Mouse (Mus musculus): ENCODE results near the gene Ube2d3.
"Not testable (repeated sequence)": the region's sequence is repeated elsewhere in the genome, so short reads cannot be mapped to it uniquely, and the experiment has no call there.

Ube2d3 gene

GRCm38 (mm10) chr3:135436901-135437616 lies 890 bp upstream of the Ube2d3 start:
- ATAC-seq (ENCODE audit: insufficient number of reproducible peaks, low FRiP score, low TSS enrichment) = no peak

GRCm38 (mm10) chr3:135438531-135438912 lies 573 bp downstream of the Ube2d3 start:
- peak; percentile 54 for ATAC-seq (ENCODE audit: insufficient number of reproducible peaks, low FRiP score, low TSS enrichment)

GRCm38 (mm10) chr3:135438913-135439531 lies 1.1 kb downstream of the Ube2d3 start:
- ATAC-seq (ENCODE audit: insufficient number of reproducible peaks, low FRiP score, low TSS enrichment) = peak; percentile 57

GRCm38 (mm10) chr3:135439651-135440050 lies 1.7 kb downstream of the Ube2d3 start:
- ATAC-seq (ENCODE audit: insufficient number of reproducible peaks, low FRiP score, low TSS enrichment) = no peak

GRCm38 (mm10) chr3:135440221-135440620 lies 2.3 kb downstream of the Ube2d3 start:
- no peak for ATAC-seq (ENCODE audit: insufficient number of reproducible peaks, low FRiP score, low TSS enrichment)

GRCm38 (mm10) chr3:135440621-135441020 lies 2.7 kb downstream of the Ube2d3 start:
- no peak for ATAC-seq (ENCODE audit: insufficient number of reproducible peaks, low FRiP score, low TSS enrichment)

GRCm38 (mm10) chr3:135444930-135445329 lies 7.0 kb downstream of the Ube2d3 start:
- ATAC-seq (ENCODE audit: insufficient number of reproducible peaks, low FRiP score, low TSS enrichment) = no peak

GRCm38 (mm10) chr3:135458981-135459380 lies 21.0 kb downstream of the Ube2d3 start:
- no peak for ATAC-seq (ENCODE audit: insufficient number of reproducible peaks, low FRiP score, low TSS enrichment)

- no peak for ATAC-seq (ENCODE audit: insufficient number of reproducible peaks, low FRiP score, low TSS enrichment)
Observed at GRCm38 (mm10) chr3:135468402-135468801, 30.5 kb downstream of the Ube2d3 start.

GRCm38 (mm10) chr3:135469146-135469545 lies 31.2 kb downstream of the Ube2d3 start:
- ATAC-seq (ENCODE audit: insufficient number of reproducible peaks, low FRiP score, low TSS enrichment) = peak; percentile 73

- ATAC-seq (ENCODE audit: insufficient number of reproducible peaks, low FRiP score, low TSS enrichment) = peak; percentile 71
Observed at GRCm38 (mm10) chr3:135469974-135470373, 32.0 kb downstream of the Ube2d3 start.

- no peak for ATAC-seq (ENCODE audit: insufficient number of reproducible peaks, low FRiP score, low TSS enrichment)
Observed at GRCm38 (mm10) chr3:135470823-135471222, 32.9 kb downstream of the Ube2d3 start.

- ATAC-seq (ENCODE audit: insufficient number of reproducible peaks, low FRiP score, low TSS enrichment) = no peak
Observed at GRCm38 (mm10) chr3:135475025-135475424, 37.1 kb downstream of the Ube2d3 start.

- ATAC-seq (ENCODE audit: insufficient number of reproducible peaks, low FRiP score, low TSS enrichment) = no peak
Observed at GRCm38 (mm10) chr3:135476286-135476685, 38.3 kb downstream of the Ube2d3 start.

GRCm38 (mm10) chr3:135476977-135477376 lies 39.0 kb downstream of the Ube2d3 start:
- ATAC-seq (ENCODE audit: insufficient number of reproducible peaks, low FRiP score, low TSS enrichment) = no peak

GRCm38 (mm10) chr3:135479090-135479489 lies 41.1 kb downstream of the Ube2d3 start:
- not testable (repeated sequence) for ATAC-seq (ENCODE audit: insufficient number of reproducible peaks, low FRiP score, low TSS enrichment)

- no peak for ATAC-seq (ENCODE audit: insufficient number of reproducible peaks, low FRiP score, low TSS enrichment)
Observed at GRCm38 (mm10) chr3:135480767-135481166, 42.8 kb downstream of the Ube2d3 start.

- ATAC-seq (ENCODE audit: insufficient number of reproducible peaks, low FRiP score, low TSS enrichment) = no peak
Observed at GRCm38 (mm10) chr3:135481608-135482007, 43.7 kb downstream of the Ube2d3 start.

GRCm38 (mm10) chr3:135484650-135485049 lies 46.7 kb downstream of the Ube2d3 start:
- not testable (repeated sequence) for ATAC-seq (ENCODE audit: insufficient number of reproducible peaks, low FRiP score, low TSS enrichment)

- peak; percentile 93 for ATAC-seq (ENCODE audit: insufficient number of reproducible peaks, low FRiP score, low TSS enrichment)
Observed at GRCm38 (mm10) chr3:135485128-135485899, 47.4 kb downstream of the Ube2d3 start, which contains the start of gene Manba. TSS of gene Manba (plus strand) at chr3:135485611.

GRCm38 (mm10) chr3:135485900-135486241 lies 47.9 kb downstream of the Ube2d3 start:
- 0 out of 2 replicates have a peak, but pooled peaks have one; percentile 3 for ATAC-seq (ENCODE audit: insufficient number of reproducible peaks, low FRiP score, low TSS enrichment)

Data from cerebellum, adult (tissue).